Mouse (Mus musculus): ENCODE measurements around the gene Brca1.

DNA sequence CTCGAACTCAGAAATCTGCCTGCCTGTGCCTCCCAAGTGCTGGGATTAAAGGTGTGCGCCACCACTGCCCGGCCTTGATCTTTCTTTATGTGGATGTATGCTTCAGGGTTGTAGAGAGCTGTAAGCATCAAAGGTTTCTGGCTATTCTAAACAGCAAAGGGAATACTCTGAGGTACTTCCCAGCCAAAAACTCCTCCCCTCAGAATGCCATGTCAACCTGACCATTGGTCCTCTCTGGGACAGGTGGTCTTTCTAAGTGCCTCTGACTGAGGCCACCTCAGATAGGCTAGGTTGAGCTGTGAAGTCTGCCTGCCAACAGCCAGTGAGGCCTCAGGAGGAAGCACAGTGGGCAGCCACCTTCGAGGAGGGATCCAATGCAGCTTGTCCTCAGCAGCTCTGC is 102.9 kb downstream of the Brca1 start:
- TF ChIP-seq CTCF (IDR thresholded peaks at IDR 0.05; ENCODE audit: borderline replicate concordance, insufficient read depth, low read depth, low read length) (no peak), POLR2A (IDR thresholded peaks at IDR 0.05; ENCODE audit: borderline replicate concordance, insufficient read depth, low read length) (no peak)

Data from cerebellum, adult 2 months (tissue).